Mouse (Mus musculus) CD8-positive naive resting alpha-beta T cell, adult 2 months (primary cell): ENCODE data around the gene Zfp768.
"Not testable (repeated sequence)": the region's sequence is repeated elsewhere in the genome, so short reads cannot be mapped to it uniquely, and the experiment has no call there.

Source experiments
- DNase-seq, 2 experiments: peaks; one replicate each; pipeline ENCODE4 v3.0.0; 2022; ENCODE audit warnings: low read depth in 2 of 2, low spot score in 2 of 2

Zfp768 gene

GRCm38 (mm10) chr7:127345512-127346325 lies at the start of gene Zfp768:
Zfp768 (minus strand) TSS chr7:127345589.
- DNase-seq = peak; percentile 53 to 73

GRCm38 (mm10) chr7:127393944-127394333 lies 48.5 kb upstream of the Zfp768 start:
- DNase-seq = no peak

- peak; percentile 83 to 90 for DNase-seq
These were observed 48.0 kb upstream of the Zfp768 start, which contains the start of gene E430018J23Rik for GRCm38 (mm10) chr7:127393157-127393943. E430018J23Rik (minus strand) TSS chr7:127393629.

GRCm38 (mm10) chr7:127392251-127392824 lies 46.9 kb upstream of the Zfp768 start:
- no peak for DNase-seq

GRCm38 (mm10) chr7:127391538-127391937 lies 46.1 kb upstream of the Zfp768 start:
- DNase-seq = no peak

- no peak for DNase-seq
These were observed 44.9 kb upstream of the Zfp768 start for GRCm38 (mm10) chr7:127390306-127390705.

- DNase-seq = not testable (repeated sequence)
These were observed 42.8 kb upstream of the Zfp768 start for GRCm38 (mm10) chr7:127388201-127388600.

GRCm38 (mm10) chr7:127386641-127387392 lies 41.4 kb upstream of the Zfp768 start, which contains the start of gene 9130019O22Rik:
9130019O22Rik (minus strand) TSS chr7:127387166.
- peak; percentile 75 to 79 for DNase-seq

- not testable (repeated sequence) for DNase-seq
These were observed 40.2 kb upstream of the Zfp768 start for GRCm38 (mm10) chr7:127385560-127385959.

- no peak for DNase-seq
These were observed 33.0 kb upstream of the Zfp768 start for GRCm38 (mm10) chr7:127378310-127378921.

GRCm38 (mm10) chr7:127375271-127376245 lies 30.2 kb upstream of the Zfp768 start, which contains the start of gene Zfp747:
Zfp747 (minus strand) TSS chr7:127376050.
- DNase-seq = peak; percentile 83 to 84

- peak in 1 of 2 experiments; percentile 19 for DNase-seq
These were observed 26.5 kb upstream of the Zfp768 start for GRCm38 (mm10) chr7:127371870-127372269.

GRCm38 (mm10) chr7:127371213-127371612 lies 25.8 kb upstream of the Zfp768 start:
- no peak for DNase-seq

GRCm38 (mm10) chr7:127366249-127366648 lies 20.9 kb upstream of the Zfp768 start:
- no peak for DNase-seq

GRCm38 (mm10) chr7:127364166-127364565 lies 18.8 kb upstream of the Zfp768 start:
- DNase-seq = no peak

GRCm38 (mm10) chr7:127363475-127363921 lies 18.1 kb upstream of the Zfp768 start:
- DNase-seq = no peak

GRCm38 (mm10) chr7:127362418-127362817 lies 17.0 kb upstream of the Zfp768 start:
- peak in 1 of 2 experiments; percentile 35 for DNase-seq

GRCm38 (mm10) chr7:127361449-127361848 lies 16.1 kb upstream of the Zfp768 start:
- DNase-seq = no peak

- no peak for DNase-seq
These were observed 14.9 kb upstream of the Zfp768 start for GRCm38 (mm10) chr7:127360265-127360664.
